8 mouse cellular contexts compared by ENCODE assay signal in genomic region chr17:33915671-33916250, GRCm38 (mm10). TPM values are rescaled to one million over a fixed set of nuclear protein-coding genes. Genes with fewer than 3 reads are reported as not detected.
DNase-seq lines count a peak whose midpoint lies in the region; ATAC-seq and TF ChIP-seq lines count a peak whose summit lies in the region.

TSS of gene Tapbp (plus strand) at chr17:33915899.
TSS of gene Zbtb22 (plus strand) at chr17:33915904.

- peak; percentile 90 for ATAC-seq in kidney, embryonic 14.5 days (ENCODE audit: low FRiP score, low TSS enrichment)
- ATAC-seq in limb, embryonic 15.5 days (ENCODE audit: insufficient number of reproducible peaks, low FRiP score, low TSS enrichment, low read depth), result peak; percentile 93

- DNase-seq in A20 (ENCODE audit: low read depth, low spot score), result peak; percentile 98
- DNase-seq in heart, adult 9 months (ENCODE audit: low spot score in 2 of 2), result peak; percentile 98
- DNase-seq in monocyte, adult 2 months (ENCODE audit: low read depth in 1 of 2, low spot score in 2 of 2), result peak; percentile 89 to 94
- peak; percentile 95 for DNase-seq in spleen, postnatal 36 days (ENCODE audit: low spot score in 2 of 2)

- H3K36me3 ChIP-seq in kidney, embryonic 14.5 days (ENCODE audit: control insufficient read depth, insufficient read depth, low read length), result peaks cover 40% of the 10 kb centered on the region
- peaks cover 48% of the 10 kb centered on the region for H3K36me3 ChIP-seq in limb, embryonic 15.5 days

- H3K4me3 ChIP-seq in bone marrow macrophage, adult 2 months (ENCODE audit: insufficient read depth, low read length), result peak within 1 kb of the TSS; percentile 75
- H3K4me3 ChIP-seq in embryonic fibroblast, embryonic 13.5 days (ENCODE audit: insufficient read depth, low read length), result peak within 1 kb of the TSS; percentile 69
- peak within 1 kb of the TSS; percentile 61 for H3K4me3 ChIP-seq in kidney, embryonic 14.5 days (ENCODE audit: low read length)
- H3K4me3 ChIP-seq in limb, embryonic 15.5 days, result peak within 1 kb of the TSS; percentile 53

- H3K27me3 ChIP-seq in kidney, embryonic 14.5 days (ENCODE audit: control insufficient read depth, insufficient read depth, low read length), result no peaks in the 10 kb centered on the region
- H3K27me3 ChIP-seq in limb, embryonic 15.5 days, result no peaks in the 10 kb centered on the region

- under 1% methylated on average over 33 of the region's 34 CpGs for WGBS in kidney, embryonic 14.5 days
- under 1% methylated on average over 29 of the region's 34 CpGs for WGBS in limb, embryonic 15.5 days

- H3K4me1 ChIP-seq in bone marrow macrophage, adult 2 months (ENCODE audit: control insufficient read depth, insufficient read depth, low read length), result peaks cover 7% of the 10 kb centered on the region
- peaks cover 3% of the 10 kb centered on the region; the same call in 1 of the 2 replicates for H3K4me1 ChIP-seq in embryonic fibroblast, embryonic 13.5 days (ENCODE audit: control insufficient read depth, insufficient read depth, low read length)
- H3K4me1 ChIP-seq in kidney, embryonic 14.5 days (ENCODE audit: control insufficient read depth, insufficient read depth, low read length), result peaks cover 24% of the 10 kb centered on the region; the same call in 1 of the 2 replicates
- peaks cover 71% of the 10 kb centered on the region for H3K4me1 ChIP-seq in limb, embryonic 15.5 days

- peak within 1 kb of the TSS; percentile 28 for H3K27ac ChIP-seq in bone marrow macrophage, adult 2 months (ENCODE audit: insufficient read depth, low read depth, low read length)
- 0 out of 2 replicates have a peak within 1 kb of the TSS, but pooled peaks have one; percentile 21 for H3K27ac ChIP-seq in embryonic fibroblast, embryonic 13.5 days (ENCODE audit: insufficient read depth, low read length)
- H3K27ac ChIP-seq in kidney, embryonic 14.5 days (ENCODE audit: low read depth, low read length), result peak within 1 kb of the TSS; percentile 86
- H3K27ac ChIP-seq in limb, embryonic 15.5 days, result peak within 1 kb of the TSS; percentile 88

- H3K9ac ChIP-seq in kidney, embryonic 14.5 days (ENCODE audit: low read depth, low read length), result peak within 1 kb of the TSS; percentile 65
- H3K9ac ChIP-seq in limb, embryonic 15.5 days, result peak within 1 kb of the TSS; percentile 33; the same call in 1 of the 2 replicates

- peak within 1 kb of the TSS; percentile 57 for H3K4me2 ChIP-seq in kidney, embryonic 14.5 days (replicated peaks; ENCODE audit: low read depth, low read length)
- peak within 1 kb of the TSS; percentile 67 for H3K4me2 ChIP-seq in limb, embryonic 15.5 days

- TF ChIP-seq CTCF in bone marrow macrophage, adult 2 months (IDR thresholded peaks at IDR 0.05; ENCODE audit: low read depth, low read length), result no peak
- TF ChIP-seq CTCF in embryonic fibroblast, embryonic 13.5 days (IDR thresholded peaks at IDR 0.05; ENCODE audit: borderline replicate concordance, insufficient read depth, low read length), result no peak

- H3K9me3 ChIP-seq in kidney, embryonic 14.5 days (ENCODE audit: control insufficient read depth, low read length), result no peaks in the 10 kb centered on the region
- no peaks in the 10 kb centered on the region for H3K9me3 ChIP-seq in limb, embryonic 15.5 days

- TF ChIP-seq POLR2A in bone marrow macrophage, adult 2 months (IDR thresholded peaks at IDR 0.05; ENCODE audit: borderline replicate concordance, low read depth, low read length), result no peak
- 0 out of 2 replicates have a peak, but pooled peaks have one; percentile 6 for TF ChIP-seq POLR2A in embryonic fibroblast, embryonic 13.5 days (IDR thresholded peaks at IDR 0.05; ENCODE audit: low read depth, low read length)

RNA-seq across cellular contexts. Expression of gene Tapbp, which starts in this region (rescaled TPM):
- 389 and 454 TPM in 2 replicates for polyA plus RNA-seq in bone marrow macrophage, adult 2 months (2012; ENCODE audit: insufficient read depth, insufficient read length, missing spikeins)
- polyA plus RNA-seq in embryonic fibroblast, embryonic 13.5 days (2011; ENCODE audit: insufficient read length, low read depth, missing spikeins), result 61.4 and 91.2 TPM in 2 replicates
- 17.4 and 24.6 TPM in 2 replicates for polyA plus RNA-seq in kidney, embryonic 14.5 days (2014; fragmentation: Nextera tagmentation; extraction: Ambion mirVana)
- polyA plus RNA-seq in limb, embryonic 15.5 days (2015; fragmentation: Nextera tagmentation; extraction: Ambion mirVana), result 42.1 and 46.3 TPM in 2 replicates

RNA-seq across cellular contexts. Expression of gene Zbtb22, which starts in this region (rescaled TPM):
- 21.8 and 24.0 TPM in 2 replicates for polyA plus RNA-seq in bone marrow macrophage, adult 2 months (2012; ENCODE audit: insufficient read depth, insufficient read length, missing spikeins)
- polyA plus RNA-seq in embryonic fibroblast, embryonic 13.5 days (2011; ENCODE audit: insufficient read length, low read depth, missing spikeins), result 20.3 and 22.2 TPM in 2 replicates
- 11.1 TPM in 2 replicates for polyA plus RNA-seq in kidney, embryonic 14.5 days (2014; fragmentation: Nextera tagmentation; extraction: Ambion mirVana)
- 14.0 and 15.5 TPM in 2 replicates for polyA plus RNA-seq in limb, embryonic 15.5 days (2015; fragmentation: Nextera tagmentation; extraction: Ambion mirVana)

Comparison
In these comparisons a context has a peak if more than half of its experiments do, and no peak if none do; other contexts are left out.
1. Peak in every context shown above with its lines: DNase-seq, ATAC-seq, H3K4me3 ChIP-seq and H3K27ac ChIP-seq.
2. H3K27ac ChIP-seq: peak in every context shown above with its lines; median percentile 88 in limb, embryonic 15.5 days; 86 in kidney, embryonic 14.5 days; 28 in bone marrow macrophage, adult 2 months; 21 in embryonic fibroblast, embryonic 13.5 days.